Mouse (Mus musculus): ENCODE results near the gene 7420426K07Rik.

- TF ChIP-seq CTCF (IDR thresholded peaks at IDR 0.05; ENCODE audit: low read depth) (no peak), EP300 (IDR thresholded peaks at IDR 0.05; ENCODE audit: low read depth) (no peak)
Observed at GRCm38 (mm10) chr9:98935190-98935909, 32.4 kb downstream of the 7420426K07Rik start.

Data from liver, embryonic 14.5 days (tissue).